Mouse (Mus musculus) kidney, adult 18-20 months (tissue): Measurements from ENCODE around the gene Tmem114.
A peak's percentile ranks its signal among the peaks of the same experiment; 100 is the strongest.

Source experiments
- DNase-seq: peaks from one replicate; pipeline ENCODE4 v3.0.0; 2021

Tmem114 gene

GRCm38 (mm10) chr16:8406708-8407107 is 18.2 kb downstream of the Tmem114 start:
- DNase-seq, result peak; percentile 61

GRCm38 (mm10) chr16:8402663-8403062 is 22.3 kb downstream of the Tmem114 start:
- no peak for DNase-seq

- DNase-seq, result no peak
These were observed 23.6 kb downstream of the Tmem114 start for GRCm38 (mm10) chr16:8401171-8401955.

- no peak for DNase-seq
These were observed 25.1 kb downstream of the Tmem114 start for GRCm38 (mm10) chr16:8399868-8400267.

GRCm38 (mm10) chr16:8394946-8395345 is 30.0 kb downstream of the Tmem114 start:
- no peak for DNase-seq

- DNase-seq, result no peak
These were observed 36.4 kb downstream of the Tmem114 start for GRCm38 (mm10) chr16:8388491-8388890.

- DNase-seq, result no peak
These were observed 38.5 kb downstream of the Tmem114 start for GRCm38 (mm10) chr16:8386386-8386785.

- no peak for DNase-seq
These were observed 39.3 kb downstream of the Tmem114 start for GRCm38 (mm10) chr16:8385679-8386078.

GRCm38 (mm10) chr16:8384772-8385171 is 40.2 kb downstream of the Tmem114 start:
- DNase-seq, result peak; percentile 9

- DNase-seq, result no peak
These were observed 41.5 kb downstream of the Tmem114 start for GRCm38 (mm10) chr16:8383396-8383795.

GRCm38 (mm10) chr16:8363066-8363465 is 61.9 kb downstream of the Tmem114 start:
- DNase-seq, result no peak
